Mouse (Mus musculus): ENCODE results near the gene Olfr1442.
"Not testable (repeated sequence)": the region's sequence is repeated elsewhere in the genome, so short reads cannot be mapped to it uniquely, and the experiment has no call there.

Olfr1442 gene

DNA sequence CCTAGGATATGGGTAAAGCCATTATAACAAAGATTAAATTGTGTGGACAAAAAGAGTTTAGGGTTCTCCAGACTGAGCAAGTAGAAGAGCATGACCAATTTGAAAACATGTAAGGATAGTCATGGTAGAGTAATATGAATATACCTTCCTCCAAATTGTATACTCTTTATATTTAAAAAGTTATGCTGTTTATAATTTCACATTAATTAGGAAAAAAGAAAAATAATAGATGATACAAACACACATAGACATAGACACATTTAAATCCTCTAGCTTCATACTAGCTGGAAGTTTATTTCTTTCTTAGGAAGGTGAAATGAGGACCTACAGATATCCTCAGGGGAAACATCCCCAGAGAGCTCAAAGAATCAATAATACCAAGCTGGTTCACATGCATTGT is at the start of gene Olfr1442:
Olfr1442 (plus strand) TSS at position 301 of the 400 bp plus-strand sequence.
- no peak for DNase-seq (ENCODE audit: low spot score)

- no peak for DNase-seq (ENCODE audit: low spot score)
Measured at GRCm38 (mm10) chr19:12633176-12633575, 37.1 kb upstream of the Olfr1442 start, which contains the start of gene Glyat. Gene Glyat, plus strand, starts transcription at chr19:12633308.

- no peak for DNase-seq (ENCODE audit: low spot score)
Measured at GRCm38 (mm10) chr19:12634259-12634658, 36.0 kb upstream of the Olfr1442 start.

GRCm38 (mm10) chr19:12634963-12635362 is 35.3 kb upstream of the Olfr1442 start:
- DNase-seq (ENCODE audit: low spot score) = no peak

- DNase-seq (ENCODE audit: low spot score) = no peak
Measured at GRCm38 (mm10) chr19:12636863-12637262, 33.4 kb upstream of the Olfr1442 start.

GRCm38 (mm10) chr19:12638049-12638448 is 32.2 kb upstream of the Olfr1442 start:
- DNase-seq (ENCODE audit: low spot score) = no peak

DNA sequence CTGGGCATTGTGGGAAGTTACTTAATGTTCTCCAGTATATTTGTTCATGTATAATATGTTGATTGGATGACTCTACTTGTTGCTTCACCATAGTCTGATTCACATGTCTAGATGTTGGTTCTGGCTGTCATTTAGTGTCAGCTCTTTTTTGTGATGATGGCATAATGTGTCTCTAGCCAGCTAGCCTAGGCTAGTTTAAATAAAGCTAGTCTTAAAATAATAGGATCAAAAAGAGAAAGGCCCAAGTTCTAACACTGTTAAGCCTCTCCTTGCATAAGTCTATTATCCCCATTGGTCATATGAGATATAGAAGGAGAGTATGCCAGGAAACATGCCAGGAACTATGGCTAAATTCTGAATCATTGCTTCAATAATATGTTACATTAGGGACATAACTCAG is 20.7 kb upstream of the Olfr1442 start:
- no peak for DNase-seq (ENCODE audit: low spot score)

GRCm38 (mm10) chr19:12666156-12666555 is 4.1 kb upstream of the Olfr1442 start:
- DNase-seq (ENCODE audit: low spot score) = no peak

- DNase-seq (ENCODE audit: low spot score) = not testable (repeated sequence)
Measured at GRCm38 (mm10) chr19:12668601-12669000, 1.6 kb upstream of the Olfr1442 start.

DNA sequence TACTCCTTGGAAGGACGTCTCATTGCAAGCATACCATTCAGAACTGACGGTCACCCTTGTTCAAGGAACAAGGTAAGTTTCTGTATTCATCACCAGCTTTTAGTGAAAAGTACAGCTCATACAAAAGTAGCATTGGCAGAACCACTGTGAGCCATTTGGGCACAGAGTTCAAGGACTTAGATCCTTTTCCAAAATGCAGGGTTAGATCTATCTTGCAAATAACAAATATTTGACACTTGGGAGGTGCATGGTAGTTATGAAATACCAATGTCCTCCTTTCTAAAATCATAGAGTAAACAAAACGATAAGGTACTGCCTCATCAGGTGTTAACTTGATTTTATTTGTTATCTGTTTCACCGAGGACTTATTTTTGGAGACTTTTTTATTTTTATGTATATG is 812 bp downstream of the Olfr1442 start:
- DNase-seq (ENCODE audit: low spot score) = no peak

- no peak for DNase-seq (ENCODE audit: low spot score)
Measured at GRCm38 (mm10) chr19:12677812-12678211, 7.6 kb downstream of the Olfr1442 start, which contains the start of gene Olfr1443. Gene Olfr1443, plus strand, starts transcription at chr19:12678112.

DNA sequence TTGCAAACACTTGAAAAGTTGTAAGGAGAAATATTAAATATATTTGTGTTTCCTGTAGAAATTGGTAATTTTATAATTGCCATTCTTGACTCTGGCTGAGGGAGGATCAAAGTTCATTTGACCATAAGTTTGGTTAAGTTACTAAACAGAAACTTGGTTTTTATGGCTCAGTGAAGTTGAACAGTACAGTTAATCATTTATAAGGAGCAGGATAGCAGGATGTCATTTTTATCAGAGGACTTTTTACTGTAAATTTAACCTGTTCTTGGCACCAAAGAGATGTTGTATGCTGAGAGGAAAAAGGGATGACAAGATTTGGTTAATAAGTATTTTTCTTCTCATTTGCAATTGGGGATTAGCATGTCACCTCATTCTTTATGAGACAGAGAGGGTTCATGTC is 14.4 kb downstream of the Olfr1442 start:
- no peak for DNase-seq (ENCODE audit: low spot score)

- no peak for DNase-seq (ENCODE audit: low spot score)
Measured at GRCm38 (mm10) chr19:12685231-12685630, 15.0 kb downstream of the Olfr1442 start.

GRCm38 (mm10) chr19:12695590-12695989 is 25.4 kb downstream of the Olfr1442 start, which contains the start of gene Keg1:
Gene Keg1, plus strand, starts transcription at chr19:12695786.
- no peak for DNase-seq (ENCODE audit: low spot score)

DNA sequence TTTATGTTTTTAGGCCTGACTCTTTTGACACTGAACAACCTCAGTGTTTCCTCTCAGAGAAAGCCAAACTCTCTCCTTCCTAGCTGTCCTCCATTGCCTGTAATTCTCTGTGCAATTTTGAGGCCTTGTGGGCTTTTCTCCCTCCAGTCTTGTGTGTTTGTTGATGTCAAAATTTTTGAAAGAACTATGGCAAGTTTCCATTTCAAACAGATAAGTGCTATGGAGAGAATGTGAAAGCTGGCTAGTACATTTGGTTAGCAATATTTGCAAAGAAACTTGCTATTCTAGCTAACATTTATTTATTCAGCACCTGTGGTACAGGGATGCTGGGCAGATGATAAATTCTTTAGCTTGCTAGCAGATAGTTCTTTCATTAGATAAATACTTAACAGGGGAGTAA is 26.0 kb downstream of the Olfr1442 start:
- DNase-seq (ENCODE audit: low spot score) = no peak

GRCm38 (mm10) chr19:12708458-12708857 is 38.2 kb downstream of the Olfr1442 start:
- no peak for DNase-seq (ENCODE audit: low spot score)

- no peak for DNase-seq (ENCODE audit: low spot score)
Measured at GRCm38 (mm10) chr19:12708986-12709385, 38.7 kb downstream of the Olfr1442 start.

DNA sequence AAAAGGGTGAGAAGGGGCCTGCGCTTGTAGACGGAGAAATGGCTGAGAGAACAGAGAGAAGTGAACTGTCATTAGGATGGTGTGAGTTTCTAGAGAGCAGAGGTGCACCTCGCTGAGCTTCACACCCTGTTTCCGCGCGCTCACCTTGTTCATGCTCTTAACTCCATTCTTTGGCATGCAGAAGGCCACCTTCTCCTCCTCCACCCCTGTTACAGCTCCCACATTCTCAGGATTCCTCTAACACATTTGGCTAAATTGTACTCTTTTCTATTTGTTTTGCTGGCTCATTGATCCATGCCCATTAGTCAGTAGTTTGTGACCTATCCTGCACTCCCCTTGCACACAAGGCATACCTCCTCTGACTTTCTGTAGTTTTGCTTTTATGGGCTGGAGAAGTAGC is 49.0 kb downstream of the Olfr1442 start:
- DNase-seq (ENCODE audit: low spot score) = no peak

GRCm38 (mm10) chr19:12720463-12720862 is 50.2 kb downstream of the Olfr1442 start:
- DNase-seq (ENCODE audit: low spot score) = no peak

DNA sequence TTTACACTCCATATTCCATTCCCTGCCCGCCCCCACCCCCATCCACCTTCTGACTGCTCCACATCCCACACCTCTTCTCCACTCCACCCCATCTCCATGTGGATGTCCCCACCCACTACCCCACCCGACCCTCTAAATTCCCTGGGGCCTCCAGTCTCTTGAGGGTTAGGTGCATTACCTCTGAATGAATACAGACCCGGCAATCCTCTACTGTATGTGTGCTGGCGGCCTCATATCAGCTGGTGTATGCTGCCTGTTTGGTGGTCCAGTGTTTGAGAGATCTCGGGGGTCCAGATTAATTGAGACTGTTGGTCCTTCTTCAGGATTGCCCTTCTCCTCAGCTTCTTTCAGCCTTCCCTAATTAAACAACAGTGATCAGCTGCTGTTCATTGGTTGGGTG is 50.7 kb downstream of the Olfr1442 start:
- not testable (repeated sequence) for DNase-seq (ENCODE audit: low spot score)

GRCm38 (mm10) chr19:12721596-12721995 is 51.4 kb downstream of the Olfr1442 start:
- DNase-seq (ENCODE audit: low spot score) = not testable (repeated sequence)

DNA sequence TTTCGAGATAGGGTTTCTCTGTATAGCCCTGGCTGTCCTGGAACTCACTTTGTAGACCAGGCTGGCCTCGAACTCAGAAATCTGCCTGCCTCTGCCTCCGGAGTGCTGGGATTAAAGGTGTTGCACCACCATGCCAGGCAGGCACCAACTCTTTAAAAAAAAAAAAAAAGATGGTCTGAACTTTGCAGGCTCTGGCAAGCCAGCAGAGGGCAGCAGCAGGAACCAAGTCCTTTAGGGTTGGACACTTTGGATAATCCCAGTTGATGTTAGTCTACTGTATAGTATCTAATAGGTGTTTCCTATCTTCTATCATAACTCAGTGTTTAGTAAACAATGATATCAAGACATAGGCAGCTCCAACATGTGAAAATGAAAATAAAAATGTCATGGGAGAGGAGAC is 52.1 kb downstream of the Olfr1442 start:
- DNase-seq (ENCODE audit: low spot score) = no peak

DNA sequence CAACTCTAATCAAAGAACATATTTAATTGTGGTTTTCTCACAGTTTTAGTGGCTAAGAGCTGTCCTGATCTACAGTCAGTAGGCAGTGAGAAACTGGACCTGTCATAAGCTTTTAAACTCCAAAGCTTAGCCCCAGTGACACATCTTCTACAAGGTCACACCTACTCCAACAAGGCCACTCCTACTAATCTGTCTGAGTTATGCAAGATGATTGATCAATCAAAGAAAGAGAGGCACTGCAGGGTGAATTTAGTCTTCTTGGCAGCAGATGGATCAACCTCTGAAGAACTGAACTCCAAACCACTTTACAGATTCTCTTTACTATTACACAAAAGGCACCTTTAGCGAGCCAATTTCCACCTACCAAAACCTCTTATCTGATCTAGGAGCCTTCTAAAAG is 55.6 kb downstream of the Olfr1442 start:
- DNase-seq (ENCODE audit: low spot score) = no peak
